9 mouse cellular contexts compared by ENCODE assay signal in the genomic region with DNA sequence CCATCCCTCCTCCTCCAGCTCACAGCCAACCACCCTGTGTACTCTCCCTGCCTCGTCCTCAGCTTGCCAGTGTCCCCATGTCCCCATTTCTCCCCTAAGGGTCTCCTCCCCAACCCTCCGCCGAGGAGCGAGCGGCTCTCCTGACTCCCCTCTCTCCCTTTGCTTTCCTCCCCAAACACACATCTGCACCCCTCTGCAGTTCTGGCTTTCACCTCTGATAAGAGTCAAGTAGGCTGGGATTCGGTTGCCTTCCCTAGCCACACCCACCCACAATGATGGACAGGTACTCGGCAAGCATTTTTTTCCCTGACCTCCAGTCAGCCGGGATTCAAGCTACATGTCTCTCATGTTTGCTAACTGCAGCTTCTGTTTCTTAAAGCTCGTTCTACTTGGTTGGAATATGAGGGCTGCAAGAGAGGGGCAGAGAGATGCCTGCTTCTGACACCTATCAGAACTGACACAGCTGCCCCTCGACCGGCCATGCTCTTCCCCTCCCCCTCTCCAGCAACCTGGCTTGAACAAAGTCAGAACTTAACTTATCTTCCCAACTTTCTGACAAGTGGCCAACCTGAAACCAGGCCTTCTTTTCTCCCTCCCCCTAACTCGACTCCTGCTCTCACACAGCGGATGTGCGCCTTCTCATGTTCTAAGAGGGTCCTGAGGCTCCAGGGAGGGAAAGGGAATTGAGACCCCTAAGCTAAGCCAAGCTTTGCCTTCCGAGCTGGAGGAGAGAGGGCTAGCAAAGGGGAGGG. TPM values are rescaled to one million over a fixed set of nuclear protein-coding genes. Genes with fewer than 3 reads are reported as not detected.
DNase-seq lines count a peak whose midpoint lies in the region; ATAC-seq and TF ChIP-seq lines count a peak whose summit lies in the region.
"Had no signal": no experiment of that assay in that cellular context is flagged by ENCODE, and none has a peak within 500 bp of the region (broad histone marks: within the 10 kb centered on the region; RNA-seq: fewer than 3 reads in every experiment).

No protein-coding gene starts in this region.

- 0 out of 2 replicates have a peak, but pooled peaks cover 2% of the 10 kb centered on the region for H3K36me3 ChIP-seq in kidney, embryonic 14.5 days (ENCODE audit: control insufficient read depth, insufficient read depth, low read length)
- no peaks in the 10 kb centered on the region for H3K36me3 ChIP-seq in hindbrain, embryonic 12.5 days
- H3K36me3 ChIP-seq in lung, embryonic 16.5 days (ENCODE audit: control insufficient read depth, insufficient read depth, low read length): no peaks in the 10 kb centered on the region

- H3K9me3 ChIP-seq in kidney, embryonic 14.5 days (ENCODE audit: control insufficient read depth, low read length): no peaks in the 10 kb centered on the region
- no peaks in the 10 kb centered on the region for H3K9me3 ChIP-seq in hindbrain, embryonic 12.5 days (replicated peaks)
- no peaks in the 10 kb centered on the region for H3K9me3 ChIP-seq in lung, embryonic 16.5 days (ENCODE audit: control insufficient read depth, low read length)
- H3K9me3 ChIP-seq: megakaryocyte, embryonic 14.5 days had no signal

- DNase-seq in kidney, adult 8-10 months: no peak
- peak; percentile 58 for DNase-seq in yolk sac, embryonic 10.5 days (ENCODE audit: low spot score)
- DNase-seq in right cerebral cortex, adult 18-20 months: no peak

- no peak for TF ChIP-seq CTCF in cortical plate, adult 2 months (IDR thresholded peaks at IDR 0.05; ENCODE audit: extremely low read depth, insufficient read depth, low read length)

- peak overlapping the region; percentile 75 for H3K4me3 ChIP-seq in kidney, embryonic 14.5 days (ENCODE audit: low read length)
- H3K4me3 ChIP-seq in cortical plate, adult 2 months (ENCODE audit: insufficient read depth, low read length): peak overlapping the region; percentile 25
- peak overlapping the region; percentile 70 for H3K4me3 ChIP-seq in hindbrain, embryonic 12.5 days
- peak overlapping the region; percentile 71 for H3K4me3 ChIP-seq in lung, embryonic 16.5 days (ENCODE audit: low read length)
- H3K4me3 ChIP-seq: megakaryocyte, embryonic 14.5 days had no signal

- no peaks in the 10 kb centered on the region for H3K27me3 ChIP-seq in kidney, embryonic 14.5 days (ENCODE audit: control insufficient read depth, insufficient read depth, low read length)
- H3K27me3 ChIP-seq in hindbrain, embryonic 12.5 days: no peaks in the 10 kb centered on the region
- no peaks in the 10 kb centered on the region for H3K27me3 ChIP-seq in lung, embryonic 16.5 days (ENCODE audit: control insufficient read depth, insufficient read depth, low read depth, low read length)

- H3K4me2 ChIP-seq in kidney, embryonic 14.5 days (replicated peaks; ENCODE audit: low read depth, low read length): peak overlapping the region; percentile 88
- H3K4me2 ChIP-seq in hindbrain, embryonic 12.5 days (replicated peaks): peak overlapping the region; percentile 78
- H3K4me2 ChIP-seq in lung, embryonic 16.5 days (ENCODE audit: low read depth, low read length): peak overlapping the region; percentile 93

- WGBS in kidney, embryonic 14.5 days: under 1% methylated on average over 15 of the region's 15 CpGs
- WGBS in hindbrain, embryonic 12.5 days: 3% methylated on average over 15 of the region's 15 CpGs
- 2% methylated on average over 15 of the region's 15 CpGs for WGBS in lung, embryonic 16.5 days

- no peak for TF ChIP-seq POLR2A in cortical plate, adult 2 months (IDR thresholded peaks at IDR 0.05; ENCODE audit: extremely low read depth, insufficient read depth, low read length)

- H3K27ac ChIP-seq in kidney, embryonic 14.5 days (ENCODE audit: low read depth, low read length): peak overlapping the region; percentile 89
- H3K27ac ChIP-seq in cortical plate, adult 2 months (ENCODE audit: insufficient read depth, low read length): no peak overlapping the region
- H3K27ac ChIP-seq in hindbrain, embryonic 12.5 days: peak overlapping the region; percentile 86
- H3K27ac ChIP-seq in lung, embryonic 16.5 days (ENCODE audit: low read length): peak overlapping the region; percentile 91

- peaks cover 46% of the 10 kb centered on the region for H3K4me1 ChIP-seq in kidney, embryonic 14.5 days (ENCODE audit: control insufficient read depth, insufficient read depth, low read length)
- no peaks in the 10 kb centered on the region; the same call in 1 of the 2 replicates for H3K4me1 ChIP-seq in cortical plate, adult 2 months (ENCODE audit: control insufficient read depth, insufficient read depth, low read length)
- peaks cover 63% of the 10 kb centered on the region for H3K4me1 ChIP-seq in hindbrain, embryonic 12.5 days
- H3K4me1 ChIP-seq in lung, embryonic 16.5 days (replicated peaks; ENCODE audit: control insufficient read depth, insufficient read depth, low read length): peaks cover 44% of the 10 kb centered on the region

- peak overlapping the region; percentile 92 for H3K9ac ChIP-seq in kidney, embryonic 14.5 days (ENCODE audit: low read depth, low read length)
- H3K9ac ChIP-seq in hindbrain, embryonic 12.5 days: peak overlapping the region; percentile 82
- peak overlapping the region; percentile 90 for H3K9ac ChIP-seq in lung, embryonic 16.5 days (ENCODE audit: low read length)

- ATAC-seq in kidney, embryonic 14.5 days (ENCODE audit: low FRiP score, low TSS enrichment): peak; percentile 24
- 0 out of 2 replicates have a peak, but pooled peaks have one; percentile 12 for ATAC-seq in hindbrain, embryonic 12.5 days (ENCODE audit: low FRiP score)
- ATAC-seq in lung, embryonic 16.5 days (ENCODE audit: low read depth): peak; percentile 10; the same call in 1 of the 2 replicates
- no peak for ATAC-seq in CD4-positive, CD25-positive, alpha-beta regulatory T cell, adult 4 months

RNA-seq across cellular contexts. Expression of a gene that starts 2.0 kb away (rescaled TPM):
- 11.1 and 14.2 TPM in 2 replicates for polyA plus RNA-seq in kidney, embryonic 14.5 days (2014; fragmentation: Nextera tagmentation; extraction: Ambion mirVana)
- polyA plus RNA-seq in cortical plate, adult 2 months (2012; rRNA removed): 2.9 and 3.1 TPM in 2 replicates
- polyA plus RNA-seq in hindbrain, embryonic 12.5 days (2016; fragmentation: Nextera tagmentation; extraction: Ambion mirVana): 17.3 and 17.7 TPM in 2 replicates
- 13.2 and 14.2 TPM in 2 replicates for polyA plus RNA-seq in lung, embryonic 16.5 days (2015; fragmentation: Nextera tagmentation; extraction: Ambion mirVana)
- polyA plus RNA-seq in CD4-positive, CD25-positive, alpha-beta regulatory T cell, adult 4 months (2017; shearing (Covaris generic)): not detected

Comparison
In these comparisons a context has a peak if more than half of its experiments do, and no peak if none do; other contexts are left out.
1. H3K4me3 ChIP-seq: peak in every context shown above with its lines; median percentile 75 in kidney, embryonic 14.5 days; 71 in lung, embryonic 16.5 days; 70 in hindbrain, embryonic 12.5 days; 25 in cortical plate, adult 2 months.